Mouse (Mus musculus): ENCODE measurements around the gene Tek. TPM values are rescaled to one million over a fixed set of nuclear protein-coding genes. Genes with fewer than 3 reads are reported as not detected.

Tek gene
- polyA plus RNA-seq, 1 experiment from 2014 or later = 8.0 TPM

DNA sequence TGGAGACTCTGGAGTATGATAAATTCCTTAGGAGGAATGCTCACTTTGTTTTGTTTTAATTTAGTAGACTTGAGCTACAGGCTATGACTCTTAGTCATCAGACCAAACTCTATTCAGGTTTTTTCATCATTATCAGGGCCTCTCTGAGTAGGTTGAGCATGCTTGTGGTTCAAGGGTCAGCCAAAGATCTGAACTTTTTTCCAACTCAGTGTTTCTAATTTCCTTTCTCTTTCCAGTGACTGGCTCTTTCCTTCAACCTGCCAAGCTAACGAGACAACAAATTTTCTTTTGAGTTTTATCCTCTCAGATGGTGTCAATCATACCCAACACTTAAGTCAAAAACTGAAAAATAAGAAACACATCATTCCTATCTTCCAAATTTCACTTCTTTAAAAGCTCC is 71.5 kb downstream of the Tek start:
- Histone ChIP-seq H3K4me2 (no peak overlapping the region), H3K4me3 (no peak overlapping the region), H3K36me3 (no peaks in the 10 kb centered on the region), H3K27me3 (no peaks in the 10 kb centered on the region), H3K4me1 (no peaks in the 10 kb centered on the region), H3K9ac (no peak overlapping the region), H3K27ac (no peak overlapping the region), H3K9me3 (no peaks in the 10 kb centered on the region)
- WGBS = 68% methylated on average over 1 of the region's 1 CpGs
- ATAC-seq (ENCODE audit: insufficient number of reproducible peaks, insufficient read depth, low FRiP score, low TSS enrichment, low read depth) = no peak

GRCm38 (mm10) chr4:94826891-94827290 is 87.8 kb downstream of the Tek start:
- no peaks in the 10 kb centered on the region for H3K36me3 ChIP-seq
- H3K9me3 ChIP-seq = no peaks in the 10 kb centered on the region; the same call in 1 of the 2 replicates
- H3K4me1 ChIP-seq = no peaks in the 10 kb centered on the region
- 85% methylated on average over 1 of the region's 1 CpGs for WGBS
- no peak overlapping the region for H3K4me2 ChIP-seq
- H3K27ac ChIP-seq = no peak overlapping the region
- no peak overlapping the region for H3K9ac ChIP-seq
- H3K4me3 ChIP-seq = no peak overlapping the region
- H3K27me3 ChIP-seq = no peaks in the 10 kb centered on the region
- no peak for ATAC-seq (ENCODE audit: insufficient number of reproducible peaks, insufficient read depth, low FRiP score, low TSS enrichment, low read depth)

DNA sequence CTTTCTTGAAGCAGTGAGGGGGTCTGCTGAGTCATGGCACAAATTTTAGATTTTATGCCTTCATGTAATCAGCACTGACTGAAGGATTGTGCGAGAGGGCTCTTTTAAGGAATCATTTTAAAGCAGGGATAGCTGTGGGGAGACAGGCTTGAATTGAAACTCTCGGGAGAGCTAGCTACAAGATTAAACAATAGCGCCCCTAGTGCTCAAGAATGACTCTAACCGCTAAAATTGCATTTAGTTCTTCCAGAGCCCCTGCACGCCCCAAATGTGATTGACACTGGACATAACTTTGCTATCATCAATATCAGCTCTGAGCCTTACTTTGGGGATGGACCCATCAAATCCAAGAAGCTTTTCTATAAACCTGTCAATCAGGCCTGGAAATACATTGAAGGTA is 88.3 kb downstream of the Tek start:
- Histone ChIP-seq H3K9ac (no peak overlapping the region), H3K36me3 (no peaks in the 10 kb centered on the region), H3K4me3 (no peak overlapping the region), H3K27me3 (no peaks in the 10 kb centered on the region), H3K4me1 (no peaks in the 10 kb centered on the region), H3K27ac (no peak overlapping the region), H3K9me3 (no peaks in the 10 kb centered on the region; the same call in 1 of the 2 replicates), H3K4me2 (no peak overlapping the region)
- 28% methylated on average over 5 of the region's 5 CpGs for WGBS
- ATAC-seq (ENCODE audit: insufficient number of reproducible peaks, insufficient read depth, low FRiP score, low TSS enrichment, low read depth) = no peak

DNA sequence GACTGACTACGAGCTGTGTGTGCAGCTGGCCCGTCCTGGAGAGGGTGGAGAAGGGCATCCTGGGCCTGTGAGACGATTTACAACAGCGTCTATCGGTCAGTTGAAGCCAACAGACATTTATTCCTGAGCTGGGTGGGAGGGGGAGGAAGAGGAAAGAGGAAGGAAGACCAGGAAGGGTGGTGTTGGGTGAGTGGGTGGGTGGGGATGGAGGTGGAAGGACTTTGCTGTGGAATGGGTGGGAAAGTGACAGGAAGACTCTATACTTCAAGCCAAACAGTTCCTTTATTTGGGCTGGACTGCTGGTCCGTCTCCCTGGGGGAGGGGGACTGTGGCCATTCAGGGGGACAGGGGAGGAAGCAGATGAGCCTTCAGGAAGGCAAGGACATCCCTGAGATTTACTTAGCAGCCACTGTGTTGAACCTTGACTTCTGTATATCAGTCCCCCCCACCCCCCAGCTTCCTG is 90.9 kb downstream of the Tek start:
- no peak overlapping the region for H3K4me2 ChIP-seq
- no peaks in the 10 kb centered on the region for H3K9me3 ChIP-seq
- H3K9ac ChIP-seq = no peak overlapping the region
- no peak overlapping the region for H3K27ac ChIP-seq
- no peaks in the 10 kb centered on the region for H3K27me3 ChIP-seq
- 76% methylated on average over 6 of the region's 6 CpGs for WGBS
- H3K4me1 ChIP-seq = no peaks in the 10 kb centered on the region
- ATAC-seq (ENCODE audit: insufficient number of reproducible peaks, insufficient read depth, low FRiP score, low TSS enrichment, low read depth) = no peak
- no peaks in the 10 kb centered on the region for H3K36me3 ChIP-seq
- H3K4me3 ChIP-seq = no peak overlapping the region

DNA sequence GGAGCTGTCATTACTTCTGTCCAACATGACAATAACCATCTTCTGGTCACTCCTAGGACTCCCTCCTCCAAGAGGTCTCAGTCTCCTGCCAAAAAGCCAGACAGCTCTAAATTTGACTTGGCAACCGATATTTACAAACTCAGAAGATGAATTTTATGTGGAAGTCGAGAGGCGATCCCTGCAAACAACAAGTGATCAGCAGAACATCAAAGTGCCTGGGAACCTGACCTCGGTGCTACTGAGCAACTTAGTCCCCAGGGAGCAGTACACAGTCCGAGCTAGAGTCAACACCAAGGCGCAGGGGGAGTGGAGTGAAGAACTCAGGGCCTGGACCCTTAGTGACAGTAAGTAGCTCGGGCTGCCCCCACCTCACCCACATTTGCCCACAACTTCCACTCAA is 98.0 kb downstream of the Tek start:
- Histone ChIP-seq H3K27ac (no peak overlapping the region), H3K9me3 (no peaks in the 10 kb centered on the region)

DNA sequence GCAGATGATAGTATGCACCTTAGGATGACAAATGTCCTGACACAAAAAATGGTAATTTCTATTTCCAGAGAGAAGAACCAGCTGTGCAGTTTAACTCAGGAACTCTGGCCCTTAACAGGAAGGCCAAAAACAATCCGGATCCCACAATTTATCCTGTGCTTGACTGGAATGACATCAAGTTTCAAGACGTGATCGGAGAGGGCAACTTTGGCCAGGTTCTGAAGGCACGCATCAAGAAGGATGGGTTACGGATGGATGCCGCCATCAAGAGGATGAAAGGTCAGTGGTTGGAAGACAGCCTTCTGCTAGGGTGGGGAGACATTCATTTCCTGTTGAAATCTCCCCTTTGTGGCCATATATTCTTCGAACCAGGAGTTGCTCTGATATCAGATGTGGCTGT is 114.2 kb downstream of the Tek start:
- Histone ChIP-seq H3K4me3 (no peak overlapping the region), H3K4me1 (no peaks in the 10 kb centered on the region), H3K36me3 (no peaks in the 10 kb centered on the region), H3K9ac (no peak overlapping the region), H3K27ac (no peak overlapping the region), H3K4me2 (no peak overlapping the region), H3K9me3 (no peaks in the 10 kb centered on the region), H3K27me3 (no peaks in the 10 kb centered on the region)
- ATAC-seq (ENCODE audit: insufficient number of reproducible peaks, insufficient read depth, low FRiP score, low TSS enrichment, low read depth) = no peak
- 90% methylated on average over 7 of the region's 7 CpGs for WGBS

More for the DNA sequence above, 98.0 kb downstream of the Tek start:
- no peak for ATAC-seq (ENCODE audit: insufficient number of reproducible peaks, insufficient read depth, low FRiP score, low TSS enrichment, low read depth)
- H3K27me3 ChIP-seq = no peaks in the 10 kb centered on the region
- no peak overlapping the region for H3K4me3 ChIP-seq
- H3K4me2 ChIP-seq = no peak overlapping the region
- WGBS = 78% methylated on average over 7 of the region's 7 CpGs
- no peaks in the 10 kb centered on the region for H3K4me1 ChIP-seq
- H3K9ac ChIP-seq = no peak overlapping the region
- H3K36me3 ChIP-seq = no peaks in the 10 kb centered on the region

- H3K9me3 ChIP-seq = no peaks in the 10 kb centered on the region
- H3K4me2 ChIP-seq = no peak overlapping the region
- H3K27me3 ChIP-seq = no peaks in the 10 kb centered on the region
- H3K4me3 ChIP-seq = no peak overlapping the region
- H3K36me3 ChIP-seq = no peaks in the 10 kb centered on the region
- H3K27ac ChIP-seq = no peak overlapping the region
- WGBS = 77% methylated on average over 3 of the region's 3 CpGs
- no peaks in the 10 kb centered on the region for H3K4me1 ChIP-seq
- no peak overlapping the region for H3K9ac ChIP-seq
- no peak for ATAC-seq (ENCODE audit: insufficient number of reproducible peaks, insufficient read depth, low FRiP score, low TSS enrichment, low read depth)
Measured at GRCm38 (mm10) chr4:94854270-94854669, 115.2 kb downstream of the Tek start.

- Histone ChIP-seq H3K27ac (no peak overlapping the region), H3K4me1 (no peaks in the 10 kb centered on the region), H3K4me3 (no peak overlapping the region), H3K27me3 (no peaks in the 10 kb centered on the region), H3K9ac (no peak overlapping the region), H3K9me3 (no peaks in the 10 kb centered on the region), H3K36me3 (no peaks in the 10 kb centered on the region), H3K4me2 (no peak overlapping the region)
- ATAC-seq (ENCODE audit: insufficient number of reproducible peaks, insufficient read depth, low FRiP score, low TSS enrichment, low read depth) = no peak
- WGBS = 64% methylated on average over 3 of the region's 3 CpGs
Measured at GRCm38 (mm10) chr4:94855201-94855600, 116.1 kb downstream of the Tek start.

DNA sequence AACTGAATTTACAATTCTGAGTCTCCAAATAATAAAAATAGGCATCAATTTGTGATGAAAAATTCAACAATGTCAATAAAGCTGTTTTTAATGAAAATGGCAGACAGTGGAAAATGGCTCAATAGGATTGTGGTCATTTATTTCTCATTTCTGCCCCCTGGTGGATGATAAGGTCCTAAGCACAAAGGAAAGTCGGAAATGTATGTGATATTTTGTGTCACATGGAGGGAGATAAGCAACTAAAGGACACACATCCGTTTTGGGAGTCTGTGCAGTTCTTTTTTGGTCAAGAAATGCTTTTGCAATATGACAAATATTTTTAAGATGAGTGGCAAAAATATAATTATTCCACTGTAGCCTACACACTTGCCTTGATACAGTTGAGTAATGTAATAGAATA is 161.7 kb downstream of the Tek start:
- H3K27me3 ChIP-seq = no peaks in the 10 kb centered on the region
- no peak for ATAC-seq (ENCODE audit: insufficient number of reproducible peaks, insufficient read depth, low FRiP score, low TSS enrichment, low read depth)
- no peak overlapping the region for H3K9ac ChIP-seq
- H3K4me3 ChIP-seq = no peak overlapping the region
- H3K4me2 ChIP-seq = no peak overlapping the region
- no peaks in the 10 kb centered on the region for H3K36me3 ChIP-seq
- WGBS = 31% methylated on average over 2 of the region's 2 CpGs
- no peaks in the 10 kb centered on the region for H3K4me1 ChIP-seq
- no peaks in the 10 kb centered on the region for H3K9me3 ChIP-seq
- no peak overlapping the region for H3K27ac ChIP-seq

GRCm38 (mm10) chr4:94901780-94902179 is 162.7 kb downstream of the Tek start:
- no peak overlapping the region for H3K4me3 ChIP-seq
- no peak overlapping the region for H3K9ac ChIP-seq
- no peak for ATAC-seq (ENCODE audit: insufficient number of reproducible peaks, insufficient read depth, low FRiP score, low TSS enrichment, low read depth)
- no peak overlapping the region for H3K27ac ChIP-seq
- WGBS = 65% methylated on average over 3 of the region's 3 CpGs
- H3K27me3 ChIP-seq = no peaks in the 10 kb centered on the region
- no peak overlapping the region for H3K4me2 ChIP-seq
- H3K4me1 ChIP-seq = no peaks in the 10 kb centered on the region
- no peaks in the 10 kb centered on the region for H3K36me3 ChIP-seq
- H3K9me3 ChIP-seq = no peaks in the 10 kb centered on the region

Other genes with a start within 250 kb of the Tek start
- not detected in 2 replicates for gene Gm10306, start 182.7 kb upstream of the Tek start, polyA plus RNA-seq (2015; fragmentation: Nextera tagmentation; extraction: Ambion mirVana)
- gene Caap1, start 182.5 kb upstream of the Tek start, polyA plus RNA-seq (2015; fragmentation: Nextera tagmentation; extraction: Ambion mirVana) = 23.7 and 25.6 TPM in 2 replicates
- gene Plaa, start 136.0 kb upstream of the Tek start, polyA plus RNA-seq (2015; fragmentation: Nextera tagmentation; extraction: Ambion mirVana) = 67.1 and 68.3 TPM in 2 replicates
- 45.6 and 48.7 TPM in 2 replicates for gene Ift74, start 124.8 kb upstream of the Tek start, polyA plus RNA-seq (2015; fragmentation: Nextera tagmentation; extraction: Ambion mirVana)
- 1.2 and 1.3 TPM in 2 replicates for gene Lrrc19, start 89.1 kb upstream of the Tek start, polyA plus RNA-seq (2015; fragmentation: Nextera tagmentation; extraction: Ambion mirVana)
- not detected in 2 replicates for gene Eqtn, start 189.6 kb downstream of the Tek start, polyA plus RNA-seq (2015; fragmentation: Nextera tagmentation; extraction: Ambion mirVana)
- gene Mysm1, start 239.8 kb downstream of the Tek start, polyA plus RNA-seq (2015; fragmentation: Nextera tagmentation; extraction: Ambion mirVana) = 36.0 and 38.1 TPM in 2 replicates